Comparison of ENCODE assay signal across 14 mouse cellular contexts in genomic region chr1:74364270-74364669, GRCm38 (mm10). TPM values are rescaled to one million over a fixed set of nuclear protein-coding genes. Genes with fewer than 3 reads are reported as not detected.
"Had no signal": no experiment of that assay in that cellular context is flagged by ENCODE, and none has a peak within 500 bp of the region (broad histone marks: within the 10 kb centered on the region; RNA-seq: fewer than 3 reads in every experiment).

No protein-coding gene starts in this region.

- DNase-seq: kidney, adult 2 months; layer of hippocampus, postnatal 36 days; liver, embryonic 13.5 days; lung, adult 2 months; lung, postnatal 36 days; midbrain, embryonic 14.5 days; right cerebral cortex, adult 18-20 months; right cerebral cortex, postnatal 14 days; right cerebral cortex, postnatal 4 days; thymus, postnatal 25 days had no signal

- H3K27ac ChIP-seq: kidney, postnatal 0 days; liver, embryonic 13.5 days; stomach, embryonic 15.5 days had no signal

- H3K4me1 ChIP-seq: stomach, embryonic 15.5 days had no signal

- H3K36me3 ChIP-seq: liver, embryonic 13.5 days; stomach, embryonic 15.5 days had no signal

- H3K4me3 ChIP-seq: left cerebral cortex, adult 2 months; liver, embryonic 13.5 days; stomach, embryonic 15.5 days had no signal

- H3K9ac ChIP-seq: liver, embryonic 13.5 days; stomach, embryonic 15.5 days had no signal

- H3K27me3 ChIP-seq: stomach, embryonic 15.5 days had no signal

RNA-seq across cellular contexts. Expression of gene Catip, which starts 2.4 kb away (rescaled TPM):
- total RNA-seq: megakaryocyte-erythroid progenitor cell, adult 5-6 weeks had no signal

RNA-seq across cellular contexts. Expression of gene Vil1, which starts 44.9 kb away (rescaled TPM):
- total RNA-seq: megakaryocyte-erythroid progenitor cell, adult 5-6 weeks had no signal
